Mouse (Mus musculus): Measurements from ENCODE around the gene Rasa3. TPM values are rescaled to one million over a fixed set of nuclear protein-coding genes. Genes with fewer than 3 reads are reported as not detected.

The Rasa3 gene
- total RNA-seq, 2 experiments from 2014 or later: 20.4 to 34.0 TPM

DNA sequence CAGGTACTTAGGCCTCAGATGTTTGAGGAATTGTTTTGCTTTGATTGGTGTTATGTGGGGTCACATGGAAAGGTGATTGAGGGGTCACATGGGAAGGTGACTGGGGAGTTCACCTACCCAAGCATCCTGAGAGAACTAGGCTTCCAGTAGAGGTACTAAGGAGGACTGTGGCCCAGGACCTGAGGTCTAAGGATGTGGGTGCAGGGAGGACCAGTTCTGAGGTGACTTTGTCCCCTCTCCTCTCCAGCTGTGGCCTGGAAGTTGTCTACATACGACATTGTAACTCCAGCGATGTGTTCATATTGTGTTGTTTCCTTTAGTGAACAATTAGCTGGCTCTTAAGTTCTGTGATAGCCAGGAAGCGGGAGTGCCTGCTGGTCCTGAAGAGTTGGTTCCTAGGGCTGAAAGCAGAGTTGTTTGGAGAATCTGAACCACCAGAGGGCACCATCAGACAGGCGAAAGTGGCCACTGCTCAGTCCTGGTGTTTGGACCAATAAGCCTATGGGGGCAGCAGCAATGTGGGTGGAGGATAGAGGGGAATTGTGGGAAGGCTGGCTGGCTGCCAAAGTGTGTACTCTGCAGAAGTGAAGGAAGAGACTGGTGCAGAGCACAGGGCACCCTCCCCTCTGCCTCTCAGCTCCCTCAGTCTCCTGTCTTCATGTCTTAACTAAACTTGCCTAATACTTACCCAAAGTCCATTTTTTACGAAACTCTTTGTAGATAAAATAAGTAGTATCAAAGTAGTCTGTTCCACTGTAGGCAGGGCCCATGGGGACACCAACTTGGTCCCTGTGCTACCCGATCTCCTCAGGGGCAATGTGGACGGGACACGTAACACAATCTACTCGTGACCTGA lies 126.5 kb downstream of the Rasa3 start:
- peak; percentile 90 for DNase-seq

GRCm38 (mm10) chr8:13548831-13549230 lies 128.6 kb downstream of the Rasa3 start:
- peak; percentile 57 for DNase-seq

- peak; percentile 40 for DNase-seq
Observed at GRCm38 (mm10) chr8:13548235-13548634, 129.2 kb downstream of the Rasa3 start.

- DNase-seq: no peak
Observed at GRCm38 (mm10) chr8:13546421-13546820, 131.0 kb downstream of the Rasa3 start.

GRCm38 (mm10) chr8:13541526-13541925 lies 135.9 kb downstream of the Rasa3 start:
- DNase-seq: no peak

GRCm38 (mm10) chr8:13540122-13540521 lies 137.3 kb downstream of the Rasa3 start:
- no peak for DNase-seq

DNA sequence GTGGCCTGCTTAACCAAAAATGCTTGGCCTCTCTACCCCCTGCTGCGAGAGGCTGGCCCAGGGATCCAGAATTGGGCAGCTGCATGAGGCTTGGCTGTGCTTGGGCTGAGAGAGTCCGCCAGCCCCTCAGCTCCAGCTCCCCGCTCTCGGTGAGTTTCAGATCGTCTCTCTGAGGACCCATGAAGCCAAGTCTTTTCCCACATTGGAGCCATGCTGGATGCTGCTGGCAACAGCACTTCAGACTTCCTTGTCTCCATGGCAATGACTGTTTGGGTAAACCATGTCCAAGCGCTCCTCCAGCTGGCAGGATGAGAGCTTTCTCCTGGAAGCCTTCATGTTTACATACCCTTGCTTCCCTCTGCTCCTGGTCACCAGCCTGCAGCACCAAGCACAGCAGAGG lies 138.6 kb downstream of the Rasa3 start:
- peak; percentile 37 for DNase-seq

DNA sequence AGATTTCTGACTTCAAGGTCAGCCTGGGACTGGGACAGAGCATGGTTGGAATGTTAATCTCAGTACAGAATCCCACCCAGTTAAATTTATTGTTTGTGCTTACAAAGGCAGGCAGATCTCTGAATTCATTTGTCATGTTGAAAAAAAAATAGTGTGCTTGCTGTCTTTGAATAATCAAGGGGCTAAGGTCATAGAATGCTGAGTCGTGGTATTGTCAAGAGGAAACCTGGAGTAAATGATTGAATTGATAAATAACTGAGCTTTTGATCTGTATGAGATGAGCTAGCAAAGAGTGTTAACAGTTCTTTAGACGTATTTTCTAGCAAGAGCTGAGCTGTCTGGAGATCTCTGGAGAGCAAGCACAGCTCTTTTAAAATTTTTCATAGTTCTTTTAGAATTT lies 140.3 kb downstream of the Rasa3 start:
- no peak for DNase-seq

- DNase-seq: no peak
Observed at GRCm38 (mm10) chr8:13533123-13533522, 144.3 kb downstream of the Rasa3 start.

DNA sequence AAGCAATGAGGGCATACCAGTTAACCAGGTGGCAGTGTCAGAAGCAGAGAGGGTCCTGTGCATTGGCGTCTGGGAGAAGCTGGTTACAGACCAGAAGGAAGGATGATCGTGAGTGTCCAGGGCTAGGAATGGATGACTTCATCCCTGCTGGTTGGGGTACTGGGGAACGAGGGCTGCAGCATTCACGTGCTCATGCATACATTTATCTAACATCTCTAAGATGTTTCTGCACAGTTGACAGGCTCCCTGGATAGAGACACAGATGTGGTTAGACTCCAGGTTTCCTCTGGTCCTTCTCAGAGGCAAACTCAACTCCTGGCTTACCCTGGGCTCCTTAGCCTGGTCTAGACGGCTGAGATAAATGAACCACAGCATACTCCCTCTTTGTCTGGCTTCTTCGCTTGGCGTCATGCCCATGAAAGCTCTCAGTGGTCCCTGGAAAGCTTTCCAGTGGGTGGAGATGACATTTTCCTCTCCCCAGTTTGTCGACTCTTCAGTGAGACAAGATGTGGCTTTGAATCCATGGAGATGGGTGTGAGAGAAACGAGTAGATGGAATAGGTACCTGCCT lies 145.7 kb downstream of the Rasa3 start:
- DNase-seq: no peak

- peak; percentile 86 for DNase-seq
Observed at GRCm38 (mm10) chr8:13530941-13531340, 146.5 kb downstream of the Rasa3 start.

DNA sequence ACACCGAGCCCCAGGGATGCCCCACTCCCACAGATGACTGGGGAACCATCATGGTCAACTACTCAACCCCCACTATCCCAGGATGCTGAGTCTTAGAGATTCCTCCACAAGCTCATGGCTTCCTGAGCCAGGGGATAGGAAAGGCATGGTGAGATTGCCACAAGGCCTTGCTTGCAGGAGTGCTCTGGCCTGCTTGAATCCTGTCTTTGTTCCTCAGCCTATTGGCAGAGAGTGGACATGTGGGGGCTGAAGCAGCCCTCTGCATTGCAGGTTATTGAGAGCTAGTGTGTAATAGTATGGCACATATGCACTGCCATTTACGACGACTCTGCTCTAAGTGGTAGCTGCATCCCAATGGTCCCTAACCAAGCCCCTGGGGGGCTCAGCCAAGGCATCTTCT lies 147.0 kb downstream of the Rasa3 start:
- no peak for DNase-seq

DNA sequence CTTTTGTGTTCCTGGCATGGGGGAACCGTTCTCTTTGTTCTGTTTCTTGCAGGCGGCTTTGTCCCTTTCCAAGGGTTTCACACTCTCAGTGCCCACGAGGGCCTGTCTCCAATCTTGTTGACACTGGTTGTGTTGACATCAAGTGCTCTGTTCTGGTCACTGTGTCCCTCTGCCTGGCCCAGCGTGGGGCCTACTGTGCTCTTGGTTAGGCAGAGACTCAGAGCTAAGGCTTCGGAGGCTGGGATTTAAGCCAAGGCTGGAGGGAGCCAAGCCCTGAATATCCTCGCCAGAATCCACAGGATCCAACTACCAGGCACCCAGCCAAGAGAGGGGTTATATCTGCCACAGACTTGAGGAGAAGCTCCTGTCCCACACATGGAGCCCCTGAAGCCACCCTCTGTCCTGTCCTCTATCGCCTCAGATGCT lies 147.5 kb downstream of the Rasa3 start:
- peak; percentile 76 for DNase-seq

GRCm38 (mm10) chr8:13529011-13529840 lies 148.2 kb downstream of the Rasa3 start:
- peak; percentile 32 for DNase-seq

- no peak for DNase-seq
Observed at GRCm38 (mm10) chr8:13521392-13521791, 156.0 kb downstream of the Rasa3 start.

- no peak for DNase-seq
Observed at GRCm38 (mm10) chr8:13520349-13520748, 157.1 kb downstream of the Rasa3 start.

DNA sequence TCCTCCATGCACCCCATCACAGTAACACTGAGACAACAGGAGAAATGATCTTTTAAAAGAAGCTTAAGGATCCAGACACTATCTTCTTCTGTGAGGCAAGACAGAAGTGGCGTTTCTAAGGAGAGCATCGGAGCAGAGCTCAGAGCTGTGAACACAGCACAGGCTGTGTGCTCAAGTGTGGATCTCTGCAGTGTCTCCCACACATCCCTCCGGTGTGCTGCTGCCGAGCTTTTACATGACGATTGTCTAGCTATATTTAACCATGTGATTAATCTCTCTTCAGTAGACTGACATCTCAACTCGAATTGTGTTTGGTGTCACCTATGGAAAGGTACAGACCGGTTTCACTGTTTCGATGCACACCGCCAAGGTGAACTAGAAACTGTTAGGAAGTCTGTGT lies 157.9 kb downstream of the Rasa3 start:
- DNase-seq: no peak

DNA sequence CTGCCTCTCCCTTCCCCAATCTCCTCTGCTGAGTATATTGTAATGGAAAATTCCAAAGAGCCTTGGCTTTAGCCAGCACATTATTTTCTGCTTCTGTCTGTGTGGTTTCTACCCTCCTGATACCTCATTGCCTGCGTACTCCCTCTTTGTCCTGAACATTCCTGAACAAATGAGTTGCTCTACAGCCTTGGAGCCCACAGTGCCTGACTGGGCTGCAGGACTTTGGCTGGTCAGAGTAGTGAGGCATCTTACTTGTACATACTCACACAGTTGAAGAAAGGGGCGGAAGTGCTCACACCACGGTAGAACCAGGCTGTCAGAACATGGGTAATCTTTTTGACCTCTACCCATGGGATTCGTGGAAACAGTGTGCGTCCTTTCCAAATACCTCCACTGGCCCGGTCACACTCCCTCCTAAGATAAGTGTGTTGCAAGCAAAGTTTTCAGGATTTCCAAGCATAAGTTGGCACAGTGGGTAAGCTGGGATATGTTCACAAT lies 160.1 kb downstream of the Rasa3 start:
- no peak for DNase-seq

Measured in gastrocnemius, postnatal 10 days (tissue).